Mouse (Mus musculus): ENCODE data around the gene Cdk6.
"Not testable (repeated sequence)": the region's sequence is repeated elsewhere in the genome, so short reads cannot be mapped to it uniquely, and the experiment has no call there.

Gene Cdk6

DNA sequence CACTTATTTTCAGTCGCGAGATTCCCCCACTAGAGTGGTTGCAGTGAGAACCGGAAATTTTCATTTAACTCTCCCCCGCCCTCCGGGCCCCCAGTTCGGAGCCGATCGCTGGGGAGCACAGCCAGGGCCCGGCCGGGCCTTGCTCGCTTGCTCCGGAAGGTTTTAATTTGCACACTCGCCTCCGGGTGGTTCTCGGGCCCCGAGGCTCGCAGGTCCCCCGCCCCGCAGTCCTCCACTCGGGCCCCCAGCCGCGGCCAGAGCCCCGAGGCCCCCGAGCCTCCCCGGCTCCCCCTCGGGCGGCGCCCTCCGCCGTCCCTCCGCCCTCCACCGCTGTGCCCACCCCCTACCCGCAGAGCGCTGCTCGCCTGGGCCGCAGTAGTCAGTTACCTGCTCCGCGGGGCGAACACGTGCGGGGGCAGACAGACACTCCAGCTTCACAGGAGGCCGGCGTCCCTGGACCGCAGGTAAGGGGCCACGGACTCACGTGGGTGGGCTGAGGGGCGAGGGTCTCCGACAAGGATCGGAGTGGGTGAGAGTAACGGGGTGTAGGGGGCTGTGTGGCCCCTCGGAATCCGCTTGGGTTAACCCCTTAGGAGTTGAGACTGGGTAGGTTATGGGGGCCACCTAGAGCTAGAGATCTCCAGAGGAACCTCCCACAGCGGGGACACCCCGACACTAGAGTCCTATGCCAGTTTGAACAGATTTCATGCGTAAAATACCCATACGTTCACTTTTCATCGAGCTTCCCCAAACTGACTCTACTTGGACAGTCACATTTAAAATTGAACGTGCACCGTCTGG lies at the start of gene Cdk6:
Cdk6 (plus strand) TSS at position 375 of the 801 bp plus-strand sequence.
- peak; percentile 47 for DNase-seq (ENCODE audit: low spot score)

DNA sequence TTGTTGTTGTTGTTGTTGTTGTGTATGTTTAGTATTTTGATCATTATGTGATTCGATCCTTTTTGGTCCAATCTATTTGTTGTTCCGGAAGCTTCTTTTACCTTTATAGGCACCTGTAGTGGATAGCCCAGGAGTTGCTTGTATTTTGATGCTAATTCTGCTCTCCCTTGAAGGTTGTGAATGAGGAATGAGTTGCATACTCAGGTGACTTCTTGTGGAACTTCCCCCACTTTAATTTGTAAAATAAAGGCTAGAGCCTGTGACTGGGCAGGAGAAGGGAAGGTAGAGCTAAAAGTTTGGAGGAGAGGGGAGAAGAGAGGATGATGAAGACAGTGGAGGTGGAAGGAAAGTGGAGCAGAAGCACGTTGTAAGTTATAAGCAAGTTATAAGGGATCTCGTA lies 47.6 kb upstream of the Cdk6 start:
- no peak for DNase-seq (ENCODE audit: low spot score)

DNA sequence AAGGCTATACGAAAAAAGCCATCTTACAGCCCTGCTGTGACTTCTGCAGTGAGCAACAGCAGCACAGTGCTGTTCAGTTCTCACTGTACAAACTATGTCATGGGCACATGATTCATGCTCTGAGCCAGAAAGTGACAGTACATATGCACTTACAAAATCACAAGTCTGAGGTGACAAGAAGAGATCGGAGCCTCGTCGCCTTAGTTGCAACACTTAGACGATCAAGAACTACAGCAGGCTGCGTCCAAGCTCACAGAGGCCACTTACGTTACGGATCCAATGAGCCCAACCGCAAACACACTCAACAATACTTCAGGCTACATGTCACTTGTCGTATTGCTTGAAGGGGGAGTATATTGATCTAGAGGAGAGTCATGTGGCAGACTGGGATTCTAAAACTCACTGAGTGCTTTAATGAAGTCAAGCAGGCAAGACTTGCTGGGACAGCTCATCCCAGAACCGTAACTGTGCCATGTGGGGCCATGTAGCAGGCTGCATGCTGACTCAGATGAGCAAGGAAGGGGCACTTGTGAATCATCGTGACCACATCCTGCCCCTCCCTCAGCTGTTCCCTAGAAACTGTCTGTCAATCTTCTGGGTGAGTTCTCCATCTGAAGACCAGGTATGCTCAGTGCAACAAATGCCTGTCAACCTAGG lies 40.4 kb upstream of the Cdk6 start:
- no peak for DNase-seq (ENCODE audit: low spot score)

DNA sequence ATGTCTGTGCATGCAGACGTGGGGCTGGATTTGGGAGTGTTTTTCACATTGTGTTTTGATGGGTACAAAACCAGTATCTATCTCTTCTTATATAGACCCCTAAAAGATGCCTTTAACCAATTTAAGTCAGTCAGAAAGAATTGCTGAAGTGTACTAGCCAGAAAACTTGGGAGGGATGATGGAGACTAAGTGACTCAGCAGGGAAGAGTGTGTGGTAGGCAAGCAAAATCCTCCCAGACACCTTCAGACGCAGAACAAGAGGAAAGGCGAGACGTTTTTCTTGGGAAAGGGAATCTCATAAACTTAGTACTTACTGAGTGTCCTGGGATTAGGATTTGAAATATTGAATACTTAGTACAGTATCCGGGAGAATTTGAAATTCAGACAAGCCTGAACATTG lies 39.8 kb upstream of the Cdk6 start:
- no peak for DNase-seq (ENCODE audit: low spot score)

DNA sequence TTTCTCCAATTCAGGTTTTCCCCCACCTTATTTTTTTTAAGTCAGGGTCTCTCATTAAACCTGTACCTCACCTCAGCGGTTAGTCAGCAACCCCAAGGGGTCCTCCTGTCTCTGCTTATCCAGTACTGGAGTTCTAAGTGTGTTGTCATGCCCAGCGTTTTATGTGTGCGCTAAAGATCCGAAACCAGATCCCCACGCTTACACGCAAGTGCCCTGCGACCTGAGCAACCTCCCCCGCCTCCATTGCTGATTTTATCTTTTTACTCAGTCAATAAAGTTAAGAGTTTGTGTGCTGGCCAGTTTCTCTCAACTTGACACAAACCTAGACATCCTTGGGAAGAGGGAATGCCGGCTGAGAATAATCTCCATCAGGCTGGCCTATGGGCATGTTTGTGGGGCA lies 37.4 kb upstream of the Cdk6 start:
- DNase-seq (ENCODE audit: low spot score) = no peak

DNA sequence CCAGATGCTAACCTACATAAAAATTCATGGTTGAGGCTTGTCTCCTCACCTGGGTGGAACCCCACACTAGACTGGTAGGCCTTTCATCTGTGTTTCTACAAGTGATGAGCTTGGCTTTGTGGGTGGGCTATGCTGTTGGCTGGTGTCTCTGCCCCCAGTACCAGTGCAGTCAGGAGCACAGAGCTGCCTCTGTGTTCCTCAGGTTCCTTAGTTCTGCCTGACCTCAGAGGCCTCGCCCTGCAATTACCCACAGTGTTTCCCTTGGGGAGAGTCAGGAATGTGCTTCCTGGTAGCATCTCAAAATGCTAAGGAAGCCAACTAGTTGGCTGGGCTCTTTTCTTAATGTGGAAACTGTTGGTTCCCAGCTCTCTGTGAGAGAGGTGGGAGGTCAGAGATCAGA lies 35.1 kb upstream of the Cdk6 start:
- DNase-seq (ENCODE audit: low spot score) = no peak

DNA sequence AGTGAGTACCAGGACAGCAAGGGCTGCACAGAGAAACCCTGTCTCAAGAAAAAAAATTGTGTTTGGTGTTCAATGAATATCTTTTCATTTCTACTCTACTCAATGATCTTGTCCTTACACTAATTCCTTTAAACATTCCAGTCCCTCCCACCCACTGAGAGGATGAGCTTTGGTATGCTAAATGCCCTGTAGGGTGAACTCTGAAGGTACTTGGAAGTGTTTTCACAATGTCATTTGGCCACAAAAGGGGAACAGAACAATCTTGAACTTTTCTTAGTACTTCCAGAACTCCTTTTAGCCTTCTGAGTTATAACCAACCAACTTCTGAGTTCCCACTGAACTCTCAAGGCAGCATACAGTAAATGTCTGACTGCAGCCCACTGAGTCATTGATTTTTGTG lies 32.2 kb upstream of the Cdk6 start:
- DNase-seq (ENCODE audit: low spot score) = no peak

DNA sequence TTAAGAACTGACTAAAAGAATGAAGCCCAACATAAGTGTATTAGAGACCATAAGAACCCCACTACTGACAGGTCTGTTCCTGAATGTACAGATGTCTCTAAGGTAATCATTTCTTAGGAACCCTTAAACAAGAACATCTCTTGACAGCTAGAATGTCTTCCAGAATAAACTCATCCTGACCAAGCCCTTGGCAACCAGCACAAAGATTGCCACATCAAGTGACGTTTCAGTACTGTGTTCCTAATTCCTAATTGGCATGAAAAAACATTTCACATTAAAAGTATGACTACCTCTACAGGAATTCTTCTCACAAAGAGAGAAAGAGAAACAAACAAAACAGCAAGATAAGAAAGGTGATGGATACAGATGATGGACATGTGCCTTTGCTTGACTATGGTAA lies 31.7 kb upstream of the Cdk6 start:
- DNase-seq (ENCODE audit: low spot score) = no peak

DNA sequence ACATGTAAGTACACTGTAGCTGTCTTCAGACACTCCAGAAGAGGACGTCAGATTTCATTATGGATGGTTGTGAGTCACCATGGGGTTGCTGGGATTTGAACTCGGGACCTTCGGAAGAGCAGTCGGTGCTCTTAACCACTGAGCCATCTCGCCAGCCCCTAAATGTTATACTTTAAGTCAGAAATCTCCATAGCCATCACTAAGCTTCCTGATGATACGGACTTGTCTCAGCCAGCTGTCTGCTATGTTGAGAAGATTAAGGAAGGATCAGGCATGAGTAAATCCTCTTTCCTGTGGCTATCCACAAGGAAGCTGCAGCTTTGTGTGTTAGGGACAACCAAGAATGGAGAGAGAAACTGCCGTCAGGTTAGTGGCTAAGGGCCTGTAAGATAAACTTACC lies 30.1 kb upstream of the Cdk6 start:
- DNase-seq (ENCODE audit: low spot score) = not testable (repeated sequence)

DNA sequence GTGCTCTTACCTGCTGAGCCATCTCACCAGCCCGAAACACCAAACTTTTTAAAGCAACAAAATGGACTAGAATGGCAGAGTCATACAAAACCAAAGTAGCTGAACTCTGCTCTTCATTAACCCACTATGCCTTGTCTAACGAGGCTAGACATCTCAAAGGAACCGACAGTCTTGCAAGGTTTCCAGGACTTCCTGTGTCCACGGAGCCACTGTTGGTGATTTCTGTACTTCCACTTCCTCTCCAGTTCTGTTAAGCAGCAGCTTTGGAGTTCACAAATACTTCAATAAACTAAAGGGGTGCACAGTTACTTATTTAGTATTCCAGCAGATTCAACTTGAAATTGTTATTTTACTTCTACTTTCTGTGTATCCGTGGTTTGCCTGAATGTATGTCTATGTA lies 23.6 kb upstream of the Cdk6 start:
- not testable (repeated sequence) for DNase-seq (ENCODE audit: low spot score)

DNA sequence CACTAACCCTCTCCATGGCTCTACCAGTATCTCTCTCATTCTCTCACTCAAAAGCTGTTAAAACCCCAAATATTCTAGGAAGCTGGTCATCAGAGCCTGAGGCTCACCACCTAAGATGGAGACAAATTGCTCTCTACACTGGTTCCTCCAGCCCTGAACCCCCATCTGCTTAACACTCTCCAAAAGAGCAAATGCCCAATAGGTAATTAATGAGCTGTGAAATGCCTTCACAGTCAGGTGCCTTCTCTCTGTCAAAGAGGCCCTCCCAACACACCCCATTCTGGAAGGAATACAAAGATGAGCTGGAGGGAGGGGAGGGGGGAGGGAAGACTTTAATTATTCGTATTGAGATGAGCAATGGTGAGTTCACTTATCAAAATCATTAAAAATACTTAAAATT lies 21.1 kb upstream of the Cdk6 start:
- DNase-seq (ENCODE audit: low spot score) = no peak

DNA sequence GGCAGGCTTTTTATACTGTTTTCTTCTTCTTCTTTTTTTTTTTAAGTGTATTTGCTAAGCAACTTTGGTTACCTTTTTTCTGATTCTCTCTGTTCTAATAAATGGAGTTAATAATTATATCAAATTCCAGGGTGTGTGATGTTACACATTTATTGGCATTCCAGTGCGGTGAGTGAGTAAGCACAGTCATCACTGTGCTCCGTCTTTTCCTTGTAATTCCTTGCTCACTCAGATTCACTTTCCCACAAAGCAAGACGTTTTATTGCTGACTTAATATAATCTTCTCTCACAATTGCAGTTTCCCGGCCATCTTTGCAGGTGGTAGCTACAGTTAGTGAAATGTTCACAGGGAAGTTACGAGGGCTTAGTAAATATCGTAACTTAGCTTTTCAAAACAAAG lies 19.2 kb upstream of the Cdk6 start:
- no peak for DNase-seq (ENCODE audit: low spot score)

DNA sequence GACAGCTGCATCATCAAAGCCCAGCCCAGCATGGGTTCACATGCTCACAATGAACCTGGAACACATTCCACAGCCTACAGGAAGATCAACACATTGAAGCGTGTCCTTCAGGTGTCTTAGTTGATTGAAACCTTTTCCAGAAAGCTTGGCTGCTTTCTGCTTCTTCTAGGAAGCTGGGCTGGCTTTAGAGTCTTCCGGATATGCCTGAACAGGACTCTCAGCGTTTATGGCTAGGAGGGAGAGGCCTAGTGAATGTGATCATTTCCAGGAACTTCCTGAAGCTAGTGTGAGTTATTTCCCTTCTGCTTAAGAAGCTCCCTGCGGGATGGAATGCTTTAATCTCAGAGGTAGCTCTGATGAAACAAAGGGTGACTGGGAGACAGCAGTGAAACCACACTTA lies 17.2 kb upstream of the Cdk6 start:
- DNase-seq (ENCODE audit: low spot score) = no peak

DNA sequence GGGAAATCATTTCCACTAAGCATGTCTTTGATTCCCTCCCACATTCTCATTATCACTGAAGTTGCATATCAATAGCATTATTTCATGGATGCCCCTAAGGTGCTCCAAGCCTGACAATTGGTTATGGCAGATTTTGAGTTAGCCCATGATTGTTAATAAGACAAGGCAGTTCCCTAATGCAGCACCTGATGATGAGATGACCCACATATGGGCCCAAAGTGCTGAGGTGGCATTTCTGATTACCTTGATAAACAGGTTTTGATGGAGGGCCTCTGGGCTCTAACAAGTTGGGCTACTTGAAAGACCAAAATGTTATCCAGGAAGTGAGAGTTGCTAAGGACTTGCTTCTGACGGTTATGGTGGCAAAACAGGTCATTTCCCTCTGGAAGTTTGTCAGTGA lies 11.9 kb upstream of the Cdk6 start:
- DNase-seq (ENCODE audit: low spot score) = no peak

DNA sequence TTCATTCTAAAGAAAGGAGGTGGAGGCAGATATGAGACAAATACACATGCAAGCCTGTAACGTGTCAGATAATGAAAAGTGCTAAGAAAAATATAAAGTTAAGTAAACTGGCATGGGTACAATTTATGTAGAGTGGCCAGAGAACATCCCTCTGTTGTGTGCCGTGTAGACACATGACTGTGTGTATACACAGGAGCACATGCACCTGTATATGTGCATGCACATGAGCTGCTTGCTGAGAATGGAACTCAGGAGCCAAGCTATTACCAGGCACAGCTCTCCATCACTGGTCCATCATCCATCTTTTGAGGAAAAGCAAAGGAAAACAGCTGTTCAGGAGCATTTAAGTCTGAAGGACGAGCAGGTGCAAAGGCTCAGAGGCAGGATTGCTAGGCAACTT lies 10.4 kb upstream of the Cdk6 start:
- DNase-seq (ENCODE audit: low spot score) = no peak

DNA sequence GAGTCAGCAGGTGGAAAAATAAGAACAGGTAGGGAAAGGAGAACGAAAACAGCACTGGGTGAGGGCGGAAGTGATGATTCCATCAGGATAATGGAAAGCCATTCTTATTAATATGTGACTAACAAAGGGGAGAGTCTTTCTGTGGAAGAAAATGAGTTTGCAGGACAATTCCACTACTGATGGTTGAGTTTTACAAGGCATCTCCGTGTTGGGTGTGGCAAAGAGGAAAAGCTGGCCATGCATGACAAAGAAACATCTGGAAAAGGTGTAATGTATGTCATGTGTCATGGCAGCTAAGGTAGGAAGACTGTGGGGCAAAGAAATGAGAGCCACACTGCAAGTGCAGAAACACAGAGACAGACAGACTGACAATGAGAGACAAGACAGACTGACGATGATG lies 8.3 kb upstream of the Cdk6 start:
- not testable (repeated sequence) for DNase-seq (ENCODE audit: low spot score)

DNA sequence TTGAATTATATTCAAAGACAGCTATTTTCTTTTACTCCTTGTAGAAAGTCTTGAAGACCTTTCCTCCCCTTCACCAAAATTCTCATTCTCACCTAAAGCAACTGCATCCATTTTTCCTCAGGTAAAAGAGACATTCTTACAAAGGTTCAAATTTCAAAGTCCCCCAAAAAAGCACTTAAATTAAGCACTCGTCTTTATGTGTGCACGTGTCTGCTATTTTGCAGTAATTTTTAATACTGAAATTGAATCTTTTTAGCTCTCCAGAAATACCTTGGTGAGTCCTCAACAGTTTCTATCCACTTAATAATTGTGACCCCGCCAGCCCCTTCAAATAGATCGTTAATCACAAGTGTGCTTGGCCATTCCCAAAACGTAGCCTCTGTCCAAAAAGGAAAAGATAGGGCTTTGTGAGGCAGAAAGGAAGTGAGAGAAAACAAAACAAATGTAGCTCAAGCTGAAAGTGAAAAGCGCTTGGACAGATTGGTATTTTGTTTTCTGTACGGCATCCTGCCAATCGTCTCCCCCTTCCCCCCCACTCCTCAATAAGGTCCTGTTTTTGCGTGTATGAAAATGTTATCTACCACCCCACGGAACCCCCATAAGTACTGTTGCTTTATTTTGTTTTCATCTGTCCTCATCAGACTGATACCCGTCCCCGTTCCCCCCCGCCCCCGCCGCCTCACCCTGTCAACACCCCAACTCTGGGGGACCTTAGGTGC lies 786 bp upstream of the Cdk6 start:
- not testable (repeated sequence) for DNase-seq (ENCODE audit: low spot score)

DNA sequence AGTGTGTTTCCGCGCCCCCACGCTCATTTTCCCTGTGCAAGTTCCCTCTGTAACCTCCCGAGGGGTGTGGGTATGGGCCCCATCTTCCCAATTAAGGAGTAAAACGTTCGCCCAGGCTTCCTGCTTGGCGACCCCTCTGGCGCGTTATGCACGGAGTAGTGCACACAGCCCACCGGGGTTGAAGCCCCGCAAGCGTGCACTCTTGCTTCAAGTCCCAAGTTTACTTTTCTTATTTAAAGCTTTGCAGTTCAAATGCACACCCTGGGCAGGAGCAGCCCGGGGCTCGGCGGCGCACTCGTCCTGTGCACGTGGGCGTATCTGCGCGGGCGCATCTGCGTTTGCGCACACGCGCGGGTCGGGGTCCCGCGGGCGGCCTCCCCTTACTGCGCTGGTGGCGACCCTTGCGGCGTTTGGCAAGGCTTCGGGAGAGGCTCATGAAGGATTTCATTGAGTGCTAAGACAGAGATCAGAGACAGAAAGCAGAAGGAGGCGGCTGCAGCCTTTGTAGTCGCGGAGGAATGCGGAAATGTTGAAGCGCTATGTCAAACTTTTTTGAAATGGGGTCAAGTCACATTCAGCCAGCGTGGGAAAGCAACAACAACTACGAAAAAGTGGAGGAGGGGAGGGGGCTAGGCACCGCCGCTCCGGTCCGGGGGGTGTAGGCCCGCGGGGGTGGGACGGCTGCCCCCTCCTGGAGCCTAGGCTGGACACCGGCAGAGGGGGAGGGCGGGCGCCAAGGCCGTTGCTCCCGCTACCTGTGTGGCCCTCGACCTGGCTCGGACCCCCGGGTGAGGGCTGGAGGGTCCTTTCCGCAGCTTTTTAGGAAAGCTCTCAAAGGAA lies 866 bp downstream of the Cdk6 start:
- DNase-seq (ENCODE audit: low spot score) = peak; percentile 81

DNA sequence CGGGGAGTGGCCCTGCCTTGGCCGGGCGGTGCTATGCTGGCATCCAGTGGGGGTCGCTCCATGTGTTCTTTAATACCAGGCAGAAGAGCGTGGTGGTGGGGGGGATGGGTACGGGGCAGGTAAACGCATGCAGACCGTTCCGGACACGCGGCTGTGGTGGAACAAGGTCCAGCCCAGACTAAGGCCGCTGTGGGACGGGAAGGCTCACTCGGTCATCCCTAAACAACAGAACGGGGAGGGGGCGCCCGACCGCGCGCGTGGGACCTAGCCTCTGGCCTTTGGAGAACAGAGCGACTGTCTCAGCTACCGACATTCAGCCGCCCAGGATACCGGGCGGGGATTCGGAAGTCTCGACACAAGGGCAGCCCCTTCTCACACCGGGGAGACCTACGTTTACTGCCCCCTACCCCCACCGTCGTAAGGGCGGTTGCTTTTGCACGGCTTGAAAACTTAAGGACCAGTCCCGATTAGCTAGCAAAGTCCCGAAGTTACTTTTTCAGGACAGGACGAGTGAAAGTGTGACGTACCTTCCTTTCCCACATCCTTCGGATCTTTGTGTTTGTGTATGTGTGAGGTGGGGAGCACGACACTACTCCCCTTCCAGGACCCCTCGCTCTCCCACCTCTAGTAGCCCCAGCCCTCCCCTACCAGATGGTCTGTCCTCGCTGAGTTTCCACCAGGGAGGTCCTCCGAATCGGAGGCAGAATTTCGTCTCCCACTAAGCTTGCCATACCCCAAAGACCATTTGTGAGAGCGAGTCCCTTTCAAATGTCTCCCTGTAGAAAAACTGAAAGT lies 1.7 kb downstream of the Cdk6 start:
- DNase-seq (ENCODE audit: low spot score) = peak; percentile 77

DNA sequence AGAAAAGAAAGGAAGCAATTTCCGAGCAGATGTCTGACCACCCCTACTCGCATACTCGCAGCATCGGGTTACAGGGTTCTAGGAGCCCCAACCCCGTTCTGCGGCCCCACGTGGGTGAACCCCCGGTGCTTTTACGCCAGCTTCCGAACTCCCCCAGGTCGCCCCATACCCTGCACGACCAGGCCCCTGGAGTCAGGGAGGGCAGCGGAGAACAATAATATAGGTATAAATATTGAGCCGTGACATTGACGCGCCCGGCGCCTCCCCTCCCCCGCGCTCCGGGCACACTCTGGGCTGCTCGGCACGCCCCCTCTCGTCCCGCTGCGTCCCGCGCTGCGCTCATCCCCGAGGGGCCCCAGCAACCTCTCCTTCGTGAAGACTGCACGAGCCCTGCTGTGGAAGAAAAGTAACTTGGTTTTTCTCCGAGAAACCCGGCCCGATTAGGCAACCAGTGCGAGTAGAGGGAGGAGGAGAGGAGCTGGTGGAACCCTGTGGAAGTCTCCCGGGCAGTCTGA lies 2.3 kb downstream of the Cdk6 start:
- peak; percentile 64 for DNase-seq (ENCODE audit: low spot score)

DNA sequence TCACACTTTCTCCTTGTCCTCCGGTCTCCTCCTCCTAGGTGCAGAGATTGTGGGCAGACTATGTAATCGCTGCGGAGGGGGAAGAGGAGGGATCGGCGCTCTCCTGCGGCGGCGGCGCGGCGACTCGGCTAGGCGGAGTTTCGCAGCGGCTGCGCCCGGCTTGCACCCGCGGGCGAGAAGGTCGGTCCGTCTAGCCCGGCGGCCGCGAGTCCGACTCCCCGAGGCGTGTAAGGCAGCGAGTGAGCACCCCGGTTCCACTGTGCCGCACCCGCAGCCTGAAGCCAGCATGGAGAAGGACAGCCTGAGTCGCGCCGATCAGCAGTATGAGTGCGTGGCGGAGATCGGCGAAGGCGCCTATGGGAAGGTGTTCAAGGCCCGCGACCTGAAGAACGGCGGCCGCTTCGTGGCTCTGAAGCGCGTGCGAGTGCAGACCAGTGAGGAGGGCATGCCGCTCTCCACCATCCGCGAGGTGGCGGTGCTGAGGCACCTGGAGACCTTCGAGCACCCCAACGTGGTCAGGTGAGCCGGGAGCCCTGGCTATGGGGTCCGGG lies 2.9 kb downstream of the Cdk6 start:
- DNase-seq (ENCODE audit: low spot score) = peak; percentile 91
